Mouse (Mus musculus) lung, adult 2 months (tissue): ENCODE measurements at regions not wholly inside any gene's neighbourhood (a gene's known extent, or its start where the extent isn't known, plus 50 kb on each side); places are given as distances from the start of the nearest gene placed in this dataset.

Experiments
- CTCF ChIP-seq: fragments of 200-500 bp; IDR thresholded peaks from 2 replicates; pipeline ENCODE4 v1.5.1; 2011; ENCODE audit warnings: mild to moderate bottlenecking, low read length, control low read depth; ENCODE audit not compliant: insufficient read depth
- POLR2A ChIP-seq: fragments of 200-500 bp; IDR thresholded peaks from 2 replicates; pipeline ENCODE4 v1.6.1; 2011; ENCODE audit warnings: low read depth, mild to moderate bottlenecking, control low read depth, low read length, borderline replicate concordance; ENCODE audit errors: extremely low read depth

- no peak for TF ChIP-seq POLR2A
- no peak for TF ChIP-seq CTCF
Measured at GRCm38 (mm10) chr8:125343867-125344266, 225.7 kb downstream of the Sipa1l2 start.
